Mouse (Mus musculus): ENCODE results near the gene Mpnd. TPM values are rescaled to one million over a fixed set of nuclear protein-coding genes. Genes with fewer than 3 reads are reported as not detected.

The Mpnd gene
- polyA plus RNA-seq, 1 experiment from 2014 or later, result 68.3 TPM

GRCm38 (mm10) chr17:56010255-56010654, 4.7 kb downstream of the Mpnd start:
- 67% methylated on average over 14 of the region's 14 CpGs for whole genome bisulfite sequencing (ENCODE audit: insufficient replicate concordance)
- peaks cover 17% of the 10 kb centered on the region for H3K36me3 ChIP-seq (ENCODE audit: control insufficient read depth, insufficient read depth, low read length)
- no peaks in the 10 kb centered on the region for H3K27me3 ChIP-seq (ENCODE audit: control insufficient read depth, insufficient read depth, low read length)
- no peak overlapping the region for H3K27ac ChIP-seq (ENCODE audit: low read depth, low read length)
- H3K9me3 ChIP-seq (replicated peaks; ENCODE audit: control insufficient read depth, low read length), result no peaks in the 10 kb centered on the region
- H3K4me3 ChIP-seq (ENCODE audit: low read depth, low read length), result peak overlapping the region; percentile 81; the same call in 1 of the 2 replicates
- no peak for ATAC-seq (replicated peaks; ENCODE audit: insufficient number of reproducible peaks, low FRiP score, low TSS enrichment)
- peak overlapping the region; percentile 100 for H3K4me2 ChIP-seq
- peaks cover 18% of the 10 kb centered on the region for H3K4me1 ChIP-seq (ENCODE audit: control insufficient read depth, insufficient read depth, low read length)
- peak overlapping the region; percentile 86 for H3K9ac ChIP-seq (ENCODE audit: low read depth, low read length)

GRCm38 (mm10) chr17:56010681-56011080, 5.2 kb downstream of the Mpnd start:
- Histone ChIP-seq H3K9ac (ENCODE audit: low read depth, low read length) (no peak overlapping the region), H3K4me1 (ENCODE audit: control insufficient read depth, insufficient read depth, low read length) (peaks cover 18% of the 10 kb centered on the region), H3K4me2 (0 out of 2 replicates have a peak overlapping the region, but pooled peaks have one; percentile 100), H3K27me3 (ENCODE audit: control insufficient read depth, insufficient read depth, low read length) (no peaks in the 10 kb centered on the region), H3K4me3 (ENCODE audit: low read depth, low read length) (no peak overlapping the region), H3K9me3 (replicated peaks; ENCODE audit: control insufficient read depth, low read length) (no peaks in the 10 kb centered on the region), H3K36me3 (ENCODE audit: control insufficient read depth, insufficient read depth, low read length) (peaks cover 21% of the 10 kb centered on the region), H3K27ac (ENCODE audit: low read depth, low read length) (no peak overlapping the region)
- no peak for ATAC-seq (replicated peaks; ENCODE audit: insufficient number of reproducible peaks, low FRiP score, low TSS enrichment)
- 13% methylated on average over 9 of the region's 9 CpGs for WGBS (ENCODE audit: insufficient replicate concordance)

- peaks cover 25% of the 10 kb centered on the region for H3K36me3 ChIP-seq (ENCODE audit: control insufficient read depth, insufficient read depth, low read length)
- no peak overlapping the region for H3K27ac ChIP-seq (ENCODE audit: low read depth, low read length)
Observed at GRCm38 (mm10) chr17:56011441-56011840, 5.9 kb downstream of the Mpnd start.

GRCm38 (mm10) chr17:56015293-56015692, 9.8 kb downstream of the Mpnd start:
- no peak for ATAC-seq (replicated peaks; ENCODE audit: insufficient number of reproducible peaks, low FRiP score, low TSS enrichment)
- H3K4me1 ChIP-seq (ENCODE audit: control insufficient read depth, insufficient read depth, low read length), result peaks cover under 1% of the 10 kb centered on the region; the same call in 1 of the 2 replicates
- 91% methylated on average over 9 of the region's 9 CpGs for WGBS (ENCODE audit: insufficient replicate concordance)
- H3K27ac ChIP-seq (ENCODE audit: low read depth, low read length), result no peak overlapping the region
- no peaks in the 10 kb centered on the region for H3K9me3 ChIP-seq (replicated peaks; ENCODE audit: control insufficient read depth, low read length)
- H3K36me3 ChIP-seq (ENCODE audit: control insufficient read depth, insufficient read depth, low read length), result peaks cover 43% of the 10 kb centered on the region
- H3K9ac ChIP-seq (ENCODE audit: low read depth, low read length), result no peak overlapping the region
- no peak overlapping the region for H3K4me2 ChIP-seq
- no peaks in the 10 kb centered on the region for H3K27me3 ChIP-seq (ENCODE audit: control insufficient read depth, insufficient read depth, low read length)
- H3K4me3 ChIP-seq (ENCODE audit: low read depth, low read length), result no peak overlapping the region

More at GRCm38 (mm10) chr17:56011441-56011840, 5.9 kb downstream of the Mpnd start:
- Histone ChIP-seq H3K27me3 (ENCODE audit: control insufficient read depth, insufficient read depth, low read length) (no peaks in the 10 kb centered on the region), H3K4me3 (ENCODE audit: low read depth, low read length) (no peak overlapping the region), H3K4me2 (no peak overlapping the region), H3K4me1 (ENCODE audit: control insufficient read depth, insufficient read depth, low read length) (peaks cover 18% of the 10 kb centered on the region), H3K9ac (ENCODE audit: low read depth, low read length) (no peak overlapping the region), H3K9me3 (replicated peaks; ENCODE audit: control insufficient read depth, low read length) (no peaks in the 10 kb centered on the region)
- no peak for ATAC-seq (replicated peaks; ENCODE audit: insufficient number of reproducible peaks, low FRiP score, low TSS enrichment)
- 87% methylated on average over 7 of the region's 7 CpGs for WGBS (ENCODE audit: insufficient replicate concordance)

DNA sequence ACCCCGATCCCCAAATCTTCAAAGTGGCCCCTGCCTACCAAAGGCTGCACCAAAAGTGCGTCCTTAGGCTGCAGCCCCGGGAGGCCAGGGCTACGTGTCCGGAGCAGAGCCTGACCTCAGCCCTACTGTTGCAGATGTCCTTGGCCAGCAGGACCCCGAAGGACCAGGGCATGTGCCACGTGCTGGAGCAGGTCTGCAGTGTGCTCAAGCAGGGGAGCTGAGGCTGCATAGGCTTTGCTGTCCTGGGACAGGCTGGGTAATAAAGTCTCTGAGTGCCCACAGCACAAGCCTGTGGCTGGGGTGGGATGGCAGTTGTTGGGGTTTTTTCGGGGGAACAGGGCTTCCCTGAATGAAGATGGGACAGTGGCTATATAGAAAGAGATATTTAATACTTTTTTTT, 10.9 kb downstream of the Mpnd start:
- 89% methylated on average over 8 of the region's 8 CpGs for WGBS (ENCODE audit: insufficient replicate concordance)
- Histone ChIP-seq H3K4me2 (no peak overlapping the region), H3K4me3 (ENCODE audit: low read depth, low read length) (no peak overlapping the region), H3K27me3 (ENCODE audit: control insufficient read depth, insufficient read depth, low read length) (no peaks in the 10 kb centered on the region), H3K9me3 (replicated peaks; ENCODE audit: control insufficient read depth, low read length) (no peaks in the 10 kb centered on the region), H3K27ac (ENCODE audit: low read depth, low read length) (no peak overlapping the region), H3K4me1 (ENCODE audit: control insufficient read depth, insufficient read depth, low read length) (peaks cover 4% of the 10 kb centered on the region; the same call in 1 of the 2 replicates), H3K9ac (ENCODE audit: low read depth, low read length) (no peak overlapping the region), H3K36me3 (ENCODE audit: control insufficient read depth, insufficient read depth, low read length) (peaks cover 45% of the 10 kb centered on the region)
- no peak for ATAC-seq (replicated peaks; ENCODE audit: insufficient number of reproducible peaks, low FRiP score, low TSS enrichment)

DNA sequence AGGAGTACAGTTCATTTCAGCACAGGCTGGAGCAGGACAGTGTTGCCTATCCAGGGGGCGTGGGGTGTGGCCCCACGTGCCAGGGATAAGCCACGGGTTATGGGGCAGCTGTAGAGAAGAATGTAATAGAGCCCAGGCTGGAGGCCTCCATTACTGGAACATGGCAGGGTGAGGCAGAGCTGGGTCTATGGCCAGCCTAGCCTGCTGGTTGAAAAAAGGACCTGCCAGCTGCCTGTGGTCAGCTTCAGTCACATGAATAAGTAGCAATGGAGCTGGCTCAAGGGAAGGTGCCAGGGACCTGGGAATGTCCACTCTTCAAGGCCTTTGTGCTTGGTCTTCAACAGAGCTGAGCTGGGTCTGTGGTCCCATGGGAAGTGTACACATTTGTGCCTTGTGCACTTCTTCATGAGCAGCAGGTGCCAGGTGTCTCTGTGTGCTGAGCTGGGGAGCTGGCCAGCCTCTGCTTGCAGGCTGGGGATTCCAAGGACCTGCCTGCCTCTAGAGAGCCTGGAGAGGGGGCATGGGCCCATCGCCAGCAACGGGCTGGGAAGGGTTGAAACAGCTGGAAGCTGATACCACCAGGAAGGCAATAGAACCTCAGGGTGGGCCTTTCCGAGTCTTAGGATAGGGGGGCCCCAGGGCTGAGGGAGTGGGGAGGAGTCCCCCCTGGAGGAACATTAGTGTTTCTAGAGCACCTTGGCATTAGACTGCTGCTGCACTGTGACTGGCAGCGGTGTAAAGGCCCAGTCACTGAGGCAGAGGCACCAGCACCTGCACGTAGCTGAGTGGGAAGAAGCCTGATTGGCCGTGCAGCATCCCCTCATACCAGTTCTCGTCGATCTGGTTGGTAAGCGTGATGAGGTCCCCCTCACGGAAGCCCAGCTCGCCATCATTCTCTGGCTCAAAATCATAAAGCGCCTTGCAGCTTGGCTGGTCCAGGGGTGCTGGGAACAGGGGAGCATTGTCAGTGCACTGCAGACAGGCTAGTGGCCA, 11.6 kb downstream of the Mpnd start:
- Histone ChIP-seq H3K9me3 (replicated peaks; ENCODE audit: control insufficient read depth, low read length) (no peaks in the 10 kb centered on the region), H3K27me3 (ENCODE audit: control insufficient read depth, insufficient read depth, low read length) (no peaks in the 10 kb centered on the region), H3K27ac (ENCODE audit: low read depth, low read length) (no peak overlapping the region), H3K4me2 (no peak overlapping the region), H3K9ac (ENCODE audit: low read depth, low read length) (no peak overlapping the region), H3K36me3 (ENCODE audit: control insufficient read depth, insufficient read depth, low read length) (peaks cover 42% of the 10 kb centered on the region), H3K4me3 (ENCODE audit: low read depth, low read length) (no peak overlapping the region), H3K4me1 (ENCODE audit: control insufficient read depth, insufficient read depth, low read length) (peaks cover 4% of the 10 kb centered on the region; the same call in 1 of the 2 replicates)
- 83% methylated on average over 15 of the region's 15 CpGs for WGBS (ENCODE audit: insufficient replicate concordance)
- no peak for ATAC-seq (replicated peaks; ENCODE audit: insufficient number of reproducible peaks, low FRiP score, low TSS enrichment)

DNA sequence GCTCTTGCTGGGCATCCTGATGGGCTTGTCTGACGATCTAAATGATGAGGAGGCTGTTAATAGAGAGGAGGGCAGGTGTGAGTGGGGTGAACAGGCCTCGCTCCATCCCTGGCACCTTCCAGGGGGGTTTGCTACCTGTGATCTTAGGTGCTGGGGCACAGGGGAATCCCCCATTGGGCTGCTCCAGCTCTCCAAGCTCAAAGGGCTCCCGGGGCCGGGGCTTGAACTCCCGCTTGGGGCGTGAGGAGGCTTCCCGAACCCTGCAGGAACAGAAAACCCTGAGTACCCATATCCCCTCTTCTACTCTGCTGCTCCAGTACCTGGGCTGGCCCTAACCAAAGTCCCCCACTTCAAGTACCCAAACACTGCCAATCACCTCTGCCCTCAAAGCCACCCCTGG, 12.3 kb downstream of the Mpnd start:
- no peaks in the 10 kb centered on the region for H3K27me3 ChIP-seq (ENCODE audit: control insufficient read depth, insufficient read depth, low read length)
- H3K4me2 ChIP-seq, result no peak overlapping the region
- H3K9ac ChIP-seq (ENCODE audit: low read depth, low read length), result no peak overlapping the region
- H3K36me3 ChIP-seq (ENCODE audit: control insufficient read depth, insufficient read depth, low read length), result peaks cover 41% of the 10 kb centered on the region
- H3K27ac ChIP-seq (ENCODE audit: low read depth, low read length), result no peak overlapping the region
- 81% methylated on average over 7 of the region's 7 CpGs for WGBS (ENCODE audit: insufficient replicate concordance)
- no peak for ATAC-seq (replicated peaks; ENCODE audit: insufficient number of reproducible peaks, low FRiP score, low TSS enrichment)
- no peak overlapping the region for H3K4me3 ChIP-seq (ENCODE audit: low read depth, low read length)
- H3K9me3 ChIP-seq (replicated peaks; ENCODE audit: control insufficient read depth, low read length), result no peaks in the 10 kb centered on the region
- H3K4me1 ChIP-seq (ENCODE audit: control insufficient read depth, insufficient read depth, low read length), result peaks cover 9% of the 10 kb centered on the region

GRCm38 (mm10) chr17:56018347-56019131, 13.0 kb downstream of the Mpnd start:
- peaks cover 16% of the 10 kb centered on the region for H3K4me1 ChIP-seq (ENCODE audit: control insufficient read depth, insufficient read depth, low read length)
- WGBS (ENCODE audit: insufficient replicate concordance), result 77% methylated on average over 20 of the region's 20 CpGs
- H3K9me3 ChIP-seq (replicated peaks; ENCODE audit: control insufficient read depth, low read length), result no peaks in the 10 kb centered on the region
- no peak overlapping the region for H3K4me3 ChIP-seq (ENCODE audit: low read depth, low read length)
- peak; percentile 22; the same call in 1 of the 2 replicates for ATAC-seq (replicated peaks; ENCODE audit: insufficient number of reproducible peaks, low FRiP score, low TSS enrichment)
- peaks cover 36% of the 10 kb centered on the region for H3K36me3 ChIP-seq (ENCODE audit: control insufficient read depth, insufficient read depth, low read length)
- H3K4me2 ChIP-seq, result no peak overlapping the region
- no peak overlapping the region for H3K27ac ChIP-seq (ENCODE audit: low read depth, low read length)
- no peak overlapping the region for H3K9ac ChIP-seq (ENCODE audit: low read depth, low read length)
- H3K27me3 ChIP-seq (ENCODE audit: control insufficient read depth, insufficient read depth, low read length), result no peaks in the 10 kb centered on the region
